Mouse (Mus musculus) MEL-GATA-1-ER (cell line): Measurements from ENCODE around the gene Tenm2.

Experiments
- DNase-seq: peaks from one replicate; pipeline ENCODE4 v3.0.0-alpha.2; 2012; ENCODE audit warnings: low read depth; ENCODE audit errors: extremely low read depth

Tenm2 gene

DNA sequence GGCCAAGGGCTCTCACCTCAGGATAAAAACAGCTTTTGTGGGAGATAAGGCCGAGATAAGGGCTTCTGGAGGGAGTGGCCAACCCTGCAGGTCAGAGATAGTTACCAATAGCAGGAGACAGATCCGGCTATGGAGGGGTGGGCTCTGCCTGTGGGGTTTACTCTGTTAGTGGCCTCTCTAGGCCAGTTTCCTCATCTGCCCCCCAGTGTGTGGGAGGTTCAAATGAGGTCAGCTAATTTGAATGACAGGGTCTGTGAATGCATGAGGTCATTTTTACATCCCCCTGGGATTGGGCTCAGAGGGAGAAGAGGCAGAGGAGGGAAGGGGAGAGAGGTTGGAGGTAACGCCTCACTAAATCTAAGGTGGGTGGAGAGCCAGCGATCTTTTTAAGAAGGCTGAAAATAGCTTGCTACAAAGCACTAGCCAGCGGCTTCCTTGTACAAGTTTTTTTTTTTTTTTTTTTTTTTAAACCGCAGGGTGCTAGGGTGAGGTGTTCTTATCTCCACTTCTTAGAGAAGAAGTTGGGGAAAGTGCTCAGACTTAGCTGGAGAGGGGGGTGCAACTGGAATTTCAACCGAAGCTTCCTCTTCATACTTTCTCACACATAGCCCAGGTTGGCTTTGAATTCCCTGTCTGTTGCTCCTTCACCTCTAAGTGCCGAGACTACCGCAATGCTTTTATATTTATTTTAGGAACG, 1235.0 kb downstream of the Tenm2 start:
- DNase-seq, result no peak

DNA sequence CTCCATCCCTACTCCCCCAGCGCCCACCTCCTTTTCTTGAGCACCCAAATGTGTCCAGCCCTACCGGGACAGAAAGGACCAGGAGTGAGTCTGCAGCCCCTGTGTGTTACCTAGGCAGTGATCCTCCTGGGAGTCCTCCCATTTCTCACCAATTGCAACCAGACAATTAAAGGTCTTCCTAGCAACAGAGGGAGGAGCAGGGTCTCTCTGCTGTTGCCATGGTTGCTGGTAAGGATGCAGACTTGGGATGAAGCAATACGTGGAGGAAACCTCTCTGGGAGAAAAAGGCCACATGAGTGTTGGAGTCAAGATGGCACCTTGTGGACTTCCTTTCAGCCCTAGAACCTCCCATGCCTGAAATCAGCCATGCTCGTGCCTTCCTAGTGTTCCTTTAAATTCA, 1235.7 kb downstream of the Tenm2 start:
- DNase-seq, result no peak

DNA sequence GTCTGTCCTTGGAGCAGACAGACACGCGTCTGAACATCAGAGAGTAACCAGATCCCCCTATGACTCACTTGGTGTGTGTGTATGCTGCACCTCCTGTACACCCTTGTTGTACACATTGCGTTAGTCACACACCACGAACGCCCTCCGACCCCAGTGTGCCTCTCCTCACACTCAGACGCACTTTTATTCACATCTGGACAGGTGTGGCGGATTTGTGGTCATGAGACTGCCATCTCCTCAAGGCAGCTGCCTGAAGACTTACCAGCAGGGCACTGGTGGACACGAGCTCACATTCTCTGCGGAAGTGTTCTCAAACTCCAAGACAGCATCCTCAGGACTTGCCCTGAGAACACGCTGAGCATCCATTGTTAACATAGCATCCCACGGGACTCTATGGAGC, 1237.7 kb downstream of the Tenm2 start:
- DNase-seq, result no peak

DNA sequence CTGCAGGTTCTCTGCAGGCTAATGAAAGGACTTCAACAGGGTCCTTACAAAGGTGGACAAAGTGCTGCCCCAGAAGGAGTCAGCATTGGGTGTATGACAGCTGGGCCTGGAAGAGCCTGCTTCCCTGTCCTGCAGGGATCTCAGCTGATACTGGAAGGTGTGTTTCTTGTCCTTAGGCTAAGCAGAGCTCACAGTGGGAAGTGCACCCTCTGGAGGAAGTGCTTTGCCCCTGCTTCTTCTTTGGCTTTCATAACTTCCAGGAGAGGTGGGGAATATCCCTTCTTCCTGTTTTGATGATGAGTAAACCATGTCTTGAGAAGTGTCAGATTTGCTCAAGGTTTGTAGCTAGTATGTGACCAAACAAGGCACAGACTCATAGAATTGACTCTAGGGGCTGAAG, 1240.5 kb downstream of the Tenm2 start:
- no peak for DNase-seq

DNA sequence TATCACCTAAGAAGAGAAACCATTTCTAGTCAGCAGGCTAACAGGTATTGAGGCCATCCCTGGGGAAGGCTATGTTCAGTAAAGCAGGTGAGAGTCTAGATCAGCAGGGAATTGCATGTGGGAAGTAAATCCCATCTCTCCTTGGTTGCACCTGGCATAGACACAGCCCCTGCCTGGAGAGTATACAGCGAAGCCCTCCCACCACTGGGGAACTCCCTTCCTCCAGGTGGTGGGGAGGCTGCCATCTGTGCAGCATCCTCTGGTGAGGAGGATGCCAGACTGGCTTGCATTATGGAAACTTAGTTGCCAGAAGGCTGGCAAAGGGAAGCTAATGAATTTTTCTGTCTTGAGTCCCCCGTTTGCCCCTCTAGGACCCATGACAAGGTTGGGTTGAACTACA, 1243.9 kb downstream of the Tenm2 start:
- no peak for DNase-seq

DNA sequence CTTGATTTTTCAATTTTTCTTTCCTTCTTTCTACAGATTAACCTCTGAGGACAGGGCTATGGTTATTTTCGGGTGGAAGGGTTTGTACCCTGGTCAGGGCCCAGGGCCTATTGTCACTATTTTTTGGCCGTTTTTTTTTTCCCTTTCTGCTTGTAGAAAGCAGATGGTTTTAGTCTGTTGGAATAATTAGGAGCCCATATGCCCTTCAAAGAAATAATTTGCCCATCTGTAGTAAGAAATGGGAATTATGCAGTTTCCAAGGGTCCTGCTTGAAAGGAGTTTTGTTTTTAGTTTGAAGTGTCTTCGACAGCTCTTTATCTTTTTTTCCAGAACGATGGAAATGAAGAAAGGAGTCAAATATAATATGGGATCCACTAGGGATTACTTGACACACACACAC, 1245.8 kb downstream of the Tenm2 start:
- DNase-seq, result no peak

DNA sequence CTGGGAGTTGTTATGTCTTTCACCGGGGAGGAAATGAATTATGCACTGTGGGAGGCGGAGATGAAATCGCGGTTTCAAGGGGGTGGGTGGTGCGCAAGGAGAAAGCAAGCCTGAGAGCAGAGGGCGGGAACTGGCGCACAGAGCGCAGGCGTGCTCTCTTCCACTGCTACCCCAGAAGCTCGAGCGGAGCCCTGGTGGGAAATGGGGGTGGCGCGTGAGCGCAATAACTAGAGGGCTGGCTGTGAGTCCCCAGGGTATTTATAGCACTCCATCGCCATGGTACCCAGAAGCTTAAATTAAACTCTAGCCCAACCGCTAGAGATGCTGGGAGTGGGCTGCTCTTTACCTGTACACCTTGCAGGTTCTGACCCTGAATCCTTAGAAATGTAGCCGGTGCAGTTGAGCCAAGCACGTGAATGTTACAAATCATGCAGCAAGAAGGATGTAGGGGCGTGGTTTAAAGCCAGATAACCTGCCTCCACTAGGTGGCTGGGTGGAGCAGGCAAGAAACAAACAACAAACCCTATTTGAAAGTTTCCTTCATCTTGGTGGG, 1249.8 kb downstream of the Tenm2 start:
- DNase-seq, result no peak

DNA sequence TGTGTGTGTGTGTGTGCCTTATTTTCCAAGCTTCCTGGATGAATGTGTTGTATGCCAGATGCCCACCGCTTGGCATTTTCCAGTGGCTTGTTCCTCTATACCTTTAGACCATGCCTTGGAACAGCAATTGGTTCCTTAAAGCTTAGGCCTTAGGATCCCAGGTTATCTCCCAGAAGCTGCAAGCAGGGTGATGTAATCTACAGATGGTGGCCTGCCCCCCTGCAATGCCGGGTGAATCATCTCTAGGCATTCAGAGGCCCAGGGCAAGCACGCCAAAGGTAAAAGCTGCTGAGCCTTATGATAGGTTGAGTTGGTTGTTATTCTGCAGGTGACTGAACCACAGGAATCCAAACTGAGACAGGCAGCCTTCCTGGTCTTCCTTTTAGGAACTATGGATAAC, 1253.0 kb downstream of the Tenm2 start:
- no peak for DNase-seq

DNA sequence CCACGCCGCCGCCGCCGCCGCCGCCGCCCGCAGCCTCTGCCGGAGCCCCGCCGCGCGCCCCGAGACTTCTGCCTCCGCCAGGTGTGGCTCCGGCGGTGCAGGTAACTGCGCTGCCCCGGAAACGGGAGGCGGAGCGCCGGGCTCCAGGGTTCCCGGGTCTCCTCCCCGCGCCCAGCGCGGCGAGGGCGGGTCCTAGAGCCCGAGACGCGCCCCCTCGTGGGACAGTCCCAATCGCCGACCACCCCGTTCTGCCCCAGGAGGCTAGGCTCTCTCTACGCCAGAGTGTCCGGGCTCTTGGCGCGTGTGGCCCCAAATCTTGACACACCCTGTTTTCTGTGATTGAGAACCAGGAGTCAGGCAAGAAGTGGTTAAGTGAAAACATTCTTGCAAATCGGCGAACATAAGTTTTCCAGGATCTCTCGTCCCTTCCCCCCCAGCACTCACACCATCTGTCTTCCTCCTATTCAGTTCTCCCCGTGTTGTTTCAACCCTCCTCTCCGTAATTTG, 1255.3 kb downstream of the Tenm2 start, which contains the start of gene Wwc1:
Wwc1 (minus strand) TSS at position 117 of the 507 bp plus-strand sequence.
- DNase-seq, result no peak

DNA sequence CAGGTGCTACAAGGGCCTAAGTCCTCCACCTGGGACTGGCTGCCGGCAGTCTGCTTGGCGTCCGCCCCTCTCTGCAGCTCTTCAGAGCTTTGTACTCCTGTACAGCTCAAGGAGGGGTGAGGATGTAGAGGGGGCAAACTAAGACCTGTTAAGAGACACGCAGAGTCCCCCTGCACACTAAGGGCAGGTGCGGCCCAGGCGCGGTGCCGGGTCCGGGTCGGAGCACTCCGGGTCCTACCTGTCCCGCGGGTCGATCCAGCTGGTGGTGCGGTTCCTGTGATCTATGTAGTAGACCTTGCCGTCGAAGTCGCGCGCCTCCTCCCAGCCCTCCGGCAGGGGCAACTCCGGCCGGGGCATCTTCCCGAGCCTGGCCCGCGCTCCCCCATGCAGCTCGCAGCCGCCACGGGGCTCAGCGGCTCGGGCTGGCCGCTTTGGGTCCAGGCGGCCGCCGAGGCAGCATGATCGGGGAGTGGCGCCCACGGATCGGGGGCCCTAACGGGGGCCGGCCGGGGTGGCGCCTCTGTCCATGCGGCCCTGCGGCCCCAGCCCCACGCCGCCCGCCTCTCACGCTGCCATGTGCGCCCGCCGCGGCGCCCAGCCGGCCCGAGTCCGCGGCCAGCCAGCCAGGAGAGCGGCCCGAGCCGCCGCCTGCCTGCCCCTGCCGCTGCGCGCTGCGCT, 1255.9 kb downstream of the Tenm2 start:
- no peak for DNase-seq

DNA sequence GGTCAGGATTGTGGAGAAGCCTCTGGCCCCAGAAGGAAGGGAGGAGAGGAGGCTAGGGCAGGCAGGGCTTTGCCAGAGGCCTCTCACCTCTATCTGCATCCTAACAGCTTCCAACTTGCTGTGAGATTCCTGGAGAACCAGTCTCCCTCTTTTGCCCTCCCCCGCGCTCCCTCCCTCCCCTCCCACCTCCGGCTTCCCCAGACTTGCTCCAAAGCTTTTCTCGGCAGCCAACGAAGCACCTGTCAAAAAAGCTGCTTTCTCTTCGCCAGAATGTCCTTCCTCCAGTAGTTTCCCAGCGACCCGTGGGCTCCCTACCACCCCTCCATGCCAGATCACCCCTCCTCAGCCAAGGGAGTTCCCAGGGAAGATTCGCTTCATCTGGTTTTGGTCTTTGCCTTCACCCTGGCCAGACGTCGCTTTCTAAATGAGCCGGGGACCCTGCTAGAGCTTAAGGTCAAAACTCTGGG, 1256.5 kb downstream of the Tenm2 start:
- no peak for DNase-seq

DNA sequence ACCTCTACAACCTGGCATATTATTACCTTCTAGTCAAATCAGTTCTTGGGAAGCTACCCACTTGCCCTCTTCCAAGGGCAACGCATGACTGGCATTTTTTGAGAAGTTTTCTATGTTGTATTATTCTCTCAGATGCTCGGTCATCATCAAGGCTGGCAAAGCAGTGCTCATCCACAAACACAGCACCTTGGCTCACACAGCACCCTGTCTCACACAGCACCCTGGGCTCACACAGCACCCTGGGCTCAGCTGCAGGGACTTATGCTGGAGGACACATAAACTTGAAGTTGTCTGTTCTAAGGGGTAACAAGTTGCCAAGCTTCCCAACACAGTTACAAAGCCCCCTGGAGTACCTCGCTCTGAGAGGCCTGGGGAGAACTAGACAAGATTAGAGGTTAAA, 1258.0 kb downstream of the Tenm2 start:
- no peak for DNase-seq

DNA sequence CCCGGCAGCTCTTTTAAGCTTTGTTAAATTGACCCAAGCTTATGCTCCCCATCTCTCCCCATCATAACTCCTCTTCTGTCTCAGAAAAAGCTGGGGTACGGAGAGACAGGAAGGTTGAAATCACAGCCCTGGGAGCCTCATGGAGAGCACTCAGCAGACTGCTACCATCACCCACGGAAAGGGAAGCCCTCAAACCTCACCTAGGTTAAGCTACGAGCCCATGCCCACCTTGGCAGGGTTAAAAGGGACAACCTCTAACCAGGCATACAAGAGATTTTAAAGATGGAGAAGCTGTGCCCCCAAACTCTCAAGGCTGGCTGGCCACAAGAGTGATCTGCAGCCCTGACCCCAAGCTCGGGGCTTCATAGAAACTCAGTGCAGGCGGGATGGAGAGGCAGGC, 1258.7 kb downstream of the Tenm2 start:
- DNase-seq, result no peak

DNA sequence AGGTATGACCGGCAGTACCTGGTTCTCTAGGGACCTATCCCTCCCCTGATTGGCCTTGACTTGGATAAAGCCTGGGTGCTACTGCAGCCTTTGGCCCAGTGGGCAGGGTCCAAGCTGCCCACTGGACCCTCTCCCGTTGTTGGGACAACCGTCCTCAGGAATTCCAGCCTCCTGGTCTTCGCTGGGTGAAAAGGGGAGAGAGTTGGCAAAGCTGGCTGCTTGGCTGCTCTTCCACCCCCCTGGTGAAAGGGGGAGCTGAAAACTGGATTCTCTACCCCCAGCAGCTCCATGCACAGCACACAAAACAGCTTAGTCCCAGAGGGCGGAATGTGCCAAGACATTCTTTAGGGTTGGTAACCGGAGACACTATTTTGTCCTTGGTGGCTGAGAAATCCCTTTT, 1259.3 kb downstream of the Tenm2 start:
- no peak for DNase-seq

DNA sequence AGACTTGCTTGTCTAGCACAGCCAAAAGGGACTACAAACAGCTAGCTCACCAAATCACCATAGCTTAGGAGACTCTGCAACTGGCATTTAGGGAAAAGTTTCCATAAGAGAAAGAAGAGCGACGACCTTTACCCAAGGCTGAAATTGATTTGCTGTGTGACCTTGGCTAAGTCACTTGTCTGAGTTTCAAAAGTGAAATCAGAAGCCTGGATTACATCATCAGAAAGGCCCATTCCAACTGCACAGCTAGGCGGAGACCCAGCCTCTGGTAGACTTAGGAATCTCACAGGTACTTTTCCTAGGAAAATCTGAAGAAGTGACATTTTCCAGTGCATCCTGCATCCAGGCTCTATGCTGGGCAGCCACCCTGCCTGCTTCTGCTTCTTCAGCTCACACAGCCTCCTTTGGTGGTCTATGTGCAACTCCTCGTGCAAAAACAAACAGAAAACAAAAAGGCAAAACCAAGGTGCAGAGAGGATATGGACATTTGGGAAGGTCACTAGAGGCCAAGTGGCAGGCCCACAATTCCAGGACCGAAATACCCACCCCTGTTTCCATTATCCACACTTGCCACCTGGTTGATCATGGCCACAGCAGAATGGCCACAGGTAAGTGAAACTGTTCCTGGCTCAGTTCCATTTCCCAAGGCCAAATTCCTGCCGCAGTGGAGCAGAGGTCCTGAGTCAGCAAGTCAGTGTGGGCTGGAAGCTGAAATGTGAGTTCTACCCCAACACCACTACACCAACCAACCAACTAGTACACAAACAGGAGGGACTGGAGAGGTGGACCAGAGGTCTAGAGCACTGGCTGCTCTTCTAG, 1260.9 kb downstream of the Tenm2 start:
- DNase-seq, result no peak

DNA sequence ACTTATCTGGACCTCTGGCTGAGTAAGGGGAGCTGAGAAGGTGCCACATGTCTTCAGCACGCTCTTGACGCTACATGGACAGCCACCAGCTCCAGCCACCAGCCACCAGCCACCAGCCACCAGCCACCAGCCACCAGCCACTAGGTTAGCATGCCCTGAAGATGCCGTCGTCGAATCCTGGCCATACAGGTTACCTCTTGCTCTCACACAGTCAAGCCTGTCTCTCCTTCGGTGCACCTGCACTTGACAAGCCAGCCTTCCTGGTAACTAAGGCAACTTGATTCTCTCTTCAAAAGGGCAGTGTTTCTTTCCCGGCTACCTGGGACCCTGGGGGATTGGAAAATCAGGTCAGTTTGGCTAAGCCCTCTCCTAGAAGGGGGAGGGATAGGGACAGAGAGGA, 1262.6 kb downstream of the Tenm2 start:
- no peak for DNase-seq

DNA sequence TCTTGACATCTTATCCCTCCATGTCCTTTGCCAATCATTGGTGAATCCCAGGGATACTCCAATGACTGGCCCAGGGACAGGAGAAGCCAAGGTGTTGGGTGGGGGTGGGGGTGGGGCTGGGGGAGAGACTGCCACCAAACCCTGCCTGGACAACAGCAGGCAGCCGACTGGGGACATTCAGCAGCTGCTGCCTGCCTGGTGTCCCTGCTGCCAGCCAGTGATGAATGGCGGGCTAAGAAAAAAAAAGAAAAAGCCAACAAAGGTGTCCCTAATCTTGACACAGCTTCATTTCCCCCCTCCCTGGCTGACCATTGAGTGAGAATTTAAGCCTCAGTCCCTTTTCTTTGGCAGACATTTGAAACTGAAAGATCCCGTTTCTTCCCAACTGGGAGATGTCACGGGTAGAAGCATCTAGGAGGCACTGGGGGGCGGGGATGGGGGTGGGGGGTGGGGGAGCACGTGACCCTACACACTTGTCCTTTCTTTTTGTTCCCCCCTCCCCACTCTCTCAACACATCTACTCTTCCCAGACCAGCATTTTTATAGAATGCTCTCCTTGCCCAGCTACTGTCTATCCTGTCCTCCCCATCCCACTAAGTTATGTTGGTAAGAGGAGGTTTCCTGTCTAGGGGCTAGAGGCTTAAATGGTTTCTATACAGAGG, 1263.4 kb downstream of the Tenm2 start:
- DNase-seq, result no peak

DNA sequence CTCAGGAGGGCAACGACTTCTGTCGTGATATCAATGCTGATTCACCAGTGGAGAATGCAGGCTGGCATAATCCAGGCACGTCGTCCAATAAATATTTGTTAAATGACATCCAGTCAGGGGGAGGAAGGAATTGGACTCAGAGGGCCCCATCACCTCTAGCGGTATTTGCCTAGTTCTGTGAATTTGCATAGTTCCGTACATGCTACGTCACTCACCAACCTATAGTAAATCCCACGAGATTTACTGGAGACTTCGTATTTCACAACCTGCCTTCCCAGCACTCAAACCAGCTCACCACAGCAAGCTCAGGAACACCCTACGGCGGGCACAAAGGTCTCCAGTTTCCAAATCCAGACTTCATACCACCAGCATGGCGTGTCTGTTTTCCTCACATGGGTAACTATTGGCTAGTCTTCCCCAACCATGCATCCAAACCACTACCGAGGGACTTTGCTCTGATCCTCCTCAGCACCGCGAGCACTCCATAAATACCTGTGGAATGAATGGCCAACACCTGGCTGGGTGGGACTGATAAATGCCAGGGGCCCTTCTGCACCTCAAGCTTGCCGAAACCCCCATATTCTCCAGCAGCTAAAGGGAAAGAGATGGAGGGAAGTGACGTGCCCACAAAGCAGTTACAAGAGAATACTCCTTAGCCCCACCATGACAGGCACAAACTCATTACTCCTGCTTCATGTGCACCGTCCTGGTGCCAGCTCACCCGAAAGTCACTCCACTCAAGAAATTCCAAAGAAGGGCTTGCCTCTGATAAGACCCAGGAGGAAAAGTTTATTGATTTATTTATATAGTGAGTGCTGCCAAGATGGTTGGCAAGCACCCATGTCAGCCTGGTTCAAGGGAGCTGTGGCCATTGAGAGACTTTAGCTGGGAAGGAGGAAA, 1264.7 kb downstream of the Tenm2 start:
- DNase-seq, result no peak

DNA sequence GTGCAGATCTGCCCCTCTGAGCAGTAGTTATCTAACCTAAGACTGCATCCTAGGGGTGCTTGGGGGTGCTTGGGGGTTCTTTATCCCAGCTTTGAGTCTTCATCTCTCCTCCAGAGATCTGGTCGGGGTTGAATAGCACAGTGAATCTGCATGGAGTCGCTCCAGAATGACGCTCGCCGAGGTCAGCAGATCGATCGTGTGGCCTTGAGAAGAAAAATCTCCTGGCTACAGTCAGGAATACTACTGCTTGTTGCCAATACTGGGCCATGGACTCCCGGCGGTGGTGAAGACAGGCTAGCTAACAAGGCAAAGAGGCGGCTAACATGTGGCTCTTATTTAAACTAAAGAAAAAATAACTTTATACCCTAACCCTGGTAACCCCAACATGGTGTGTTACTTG, 1267.5 kb downstream of the Tenm2 start:
- no peak for DNase-seq

DNA sequence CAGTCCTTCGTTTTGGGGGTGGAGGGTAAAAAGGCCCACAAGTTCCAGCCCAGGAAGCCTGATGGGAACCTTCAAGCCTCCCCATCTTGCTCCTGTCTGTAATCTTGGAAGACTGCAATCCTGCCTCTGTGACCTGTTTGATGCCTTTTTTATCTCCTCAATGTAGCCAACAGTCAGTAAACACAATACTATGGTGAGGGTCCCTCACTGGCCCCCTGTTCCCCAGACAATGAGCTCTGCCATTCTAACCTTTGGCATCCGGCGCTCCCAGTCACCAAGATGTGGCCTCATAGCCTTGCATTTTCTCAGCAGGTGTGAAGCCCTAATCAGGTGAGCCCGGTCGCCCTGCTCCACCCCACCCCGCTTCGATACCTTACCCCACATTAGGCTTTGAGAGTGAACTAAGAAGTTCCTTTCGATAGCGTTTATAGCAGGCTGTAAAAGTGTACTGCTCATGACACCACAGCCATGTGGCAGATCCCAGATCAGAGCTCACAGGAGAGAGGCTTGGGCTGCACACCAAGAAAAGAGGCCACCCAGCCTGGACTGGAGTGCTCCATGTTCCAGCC, 1271.7 kb downstream of the Tenm2 start:
- no peak for DNase-seq
